Mouse (Mus musculus) thymus, adult 2 months (tissue): ENCODE data around the gene Gad2. TPM values are rescaled to one million over a fixed set of nuclear protein-coding genes. Genes with fewer than 3 reads are reported as not detected.
A peak's percentile ranks its signal among the peaks of the same experiment; 100 is the strongest.

ENCODE experiments used
- DNase-seq: peaks from one replicate; pipeline ENCODE4 v3.0.0; 2021
- H3K27ac ChIP-seq: fragments of 200-500 bp; 2 replicates; pipeline ENCODE4 v1.5.1; 2012; ENCODE audit warnings: low read length, control low read depth; ENCODE audit not compliant: control insufficient read depth, insufficient read depth
- H3K27me3 ChIP-seq: fragments of 200-500 bp; 2 replicates; pipeline ENCODE4 v1.6.1; 2012; ENCODE audit warnings: mild to moderate bottlenecking, low read length, moderate library complexity, mixed read lengths; ENCODE audit not compliant: control insufficient read depth, insufficient read depth
- H3K36me3 ChIP-seq: fragments of 200-500 bp; 2 replicates; pipeline ENCODE4 v1.6.1; 2012; ENCODE audit warnings: mild to moderate bottlenecking, low read length, moderate library complexity; ENCODE audit not compliant: control insufficient read depth, insufficient read depth
- H3K4me1 ChIP-seq: fragments of 200-500 bp; replicated peaks from 2 replicates; pipeline ENCODE4 v1.6.1; 2012; ENCODE audit warnings: low read length; ENCODE audit not compliant: control insufficient read depth, insufficient read depth
- H3K4me3 ChIP-seq: fragments of 200-500 bp; 2 replicates; pipeline ENCODE4 v1.5.1; 2012; ENCODE audit warnings: mild to moderate bottlenecking, low read length, control low read depth, moderate library complexity; ENCODE audit not compliant: control insufficient read depth, insufficient read depth
- CTCF ChIP-seq: fragments of 200-500 bp; IDR thresholded peaks from 2 replicates; pipeline ENCODE4 v1.5.1; 2012; ENCODE audit warnings: mild to moderate bottlenecking, control low read depth, low read length, moderate library complexity, borderline replicate concordance; ENCODE audit not compliant: control insufficient read depth, poor library complexity, insufficient read depth; ENCODE audit errors: extremely low read depth
- POLR2A ChIP-seq: fragments of 200-500 bp; IDR thresholded peaks from 2 replicates; pipeline ENCODE4 v1.6.1; 2012; ENCODE audit warnings: mild to moderate bottlenecking, low read length, control low read depth, moderate library complexity; ENCODE audit not compliant: control insufficient read depth, poor library complexity, insufficient read depth; ENCODE audit errors: extremely low read depth
- WGBS: fragments of 180-500 bp; shearing (Covaris S2); methylation state at CpG from one replicate; pipeline ENCODE4 v1.1.7; 2018; 5-methylcytosine and 5-hydroxymethylcytosine counted together
- polyA plus RNA-seq: library from polyadenylated mRNA; depleted of rRNA; stranded (reverse); fragments of >200 nt; gene quantifications from 2 replicates; pipeline ENCODE4 v1.2.3, GENCODE M21; 2012

Gad2 gene
- polyA plus RNA-seq, 1 experiment, result not detected

DNA sequence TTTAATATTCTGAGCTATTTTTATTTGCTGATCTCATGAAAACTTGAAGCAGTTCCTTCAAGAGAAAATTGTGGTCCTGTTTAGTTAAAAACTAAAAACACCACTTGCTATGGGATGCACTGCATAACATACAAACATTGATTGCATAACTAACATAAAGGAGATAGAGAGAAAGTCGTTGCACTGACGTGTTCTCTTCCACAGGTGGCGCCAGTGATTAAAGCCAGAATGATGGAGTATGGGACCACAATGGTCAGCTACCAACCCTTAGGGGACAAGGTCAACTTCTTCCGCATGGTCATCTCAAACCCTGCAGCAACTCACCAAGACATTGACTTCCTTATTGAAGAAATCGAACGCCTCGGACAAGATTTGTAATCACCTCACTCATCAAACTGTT, 68.0 kb downstream of the Gad2 start:
- H3K4me3 ChIP-seq, result no peak overlapping the region
- no peaks in the 10 kb centered on the region for H3K4me1 ChIP-seq
- DNase-seq, result peak; percentile 25
- TF ChIP-seq POLR2A, result no peak
- no peak for TF ChIP-seq CTCF
- H3K36me3 ChIP-seq, result no peaks in the 10 kb centered on the region
- WGBS, result 82% methylated on average over 7 of the region's 7 CpGs
- H3K27me3 ChIP-seq, result no peaks in the 10 kb centered on the region
- no peak overlapping the region for H3K27ac ChIP-seq

DNA sequence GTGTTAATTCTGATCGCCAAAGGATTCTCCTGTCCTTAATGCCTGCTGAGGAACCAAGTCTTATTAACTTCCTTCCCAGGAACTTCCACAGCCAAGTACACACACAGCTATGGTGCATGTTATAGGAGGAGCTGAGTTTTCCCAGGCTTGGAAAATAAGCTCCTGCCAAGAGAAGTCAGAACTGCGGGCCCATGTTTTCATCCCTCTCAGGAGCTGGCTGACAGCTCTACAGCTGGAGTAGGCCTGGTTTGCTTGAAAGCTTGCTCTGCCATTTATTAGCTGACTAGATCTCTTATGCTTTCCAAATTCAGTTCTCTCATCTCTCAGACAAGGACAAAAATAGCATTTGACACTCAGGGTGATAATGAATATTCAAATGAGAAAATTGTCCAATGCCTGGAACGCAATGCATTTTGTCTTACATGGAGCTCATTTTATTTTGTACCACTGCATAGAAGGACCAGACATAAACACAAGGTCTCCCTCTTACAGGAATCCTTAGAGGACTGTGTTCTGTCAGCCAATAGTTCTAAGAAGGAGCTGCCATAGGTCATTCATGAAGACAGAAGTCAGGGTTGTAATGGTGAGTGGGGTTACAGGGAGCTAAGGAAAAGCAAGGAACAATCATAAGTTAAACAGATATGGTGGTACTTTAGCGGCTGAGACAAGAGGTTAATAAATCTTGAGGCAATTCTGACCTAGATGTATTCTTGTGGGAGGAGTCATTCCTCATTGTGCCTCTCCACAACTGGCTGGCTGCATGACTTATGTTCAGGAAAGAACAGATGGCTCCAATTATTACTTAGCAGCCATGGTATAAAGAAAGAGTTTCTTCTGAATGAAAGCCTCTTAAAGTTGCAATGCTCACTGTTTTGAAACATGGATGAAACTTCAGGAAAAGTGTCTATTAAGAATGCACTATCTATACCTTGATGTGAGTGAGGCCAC, 83.0 kb downstream of the Gad2 start:
- no peak overlapping the region for H3K4me3 ChIP-seq
- no peaks in the 10 kb centered on the region for H3K27me3 ChIP-seq
- peaks cover 2% of the 10 kb centered on the region; the same call in 1 of the 2 replicates for H3K4me1 ChIP-seq
- 81% methylated on average over 4 of the region's 4 CpGs for WGBS
- H3K27ac ChIP-seq, result no peak overlapping the region
- H3K36me3 ChIP-seq, result no peaks in the 10 kb centered on the region
- no peak for TF ChIP-seq POLR2A
- TF ChIP-seq CTCF, result no peak
- no peak for DNase-seq

DNA sequence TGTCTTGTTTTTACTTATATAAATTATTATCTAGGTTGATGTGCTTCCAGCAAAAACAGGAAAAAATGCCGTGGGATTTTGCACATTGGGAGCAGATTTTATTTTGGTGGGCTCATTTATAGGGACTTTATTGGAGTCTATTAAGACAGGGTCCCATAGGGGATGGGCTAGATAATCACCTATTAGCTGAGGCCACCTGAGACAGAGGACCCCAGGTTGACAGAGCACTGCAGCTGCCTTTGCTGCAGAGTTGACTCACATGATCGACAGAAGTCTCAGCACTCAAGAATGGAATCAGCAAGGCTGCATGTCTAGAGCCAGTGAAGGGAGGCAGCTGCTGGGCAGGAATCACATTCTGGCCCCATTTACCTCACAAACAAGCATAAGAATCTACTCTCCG, 84.2 kb downstream of the Gad2 start:
- DNase-seq, result no peak
- WGBS, result 86% methylated on average over 3 of the region's 3 CpGs
- Histone ChIP-seq H3K27me3 (no peaks in the 10 kb centered on the region), H3K27ac (no peak overlapping the region), H3K36me3 (no peaks in the 10 kb centered on the region), H3K4me3 (no peak overlapping the region), H3K4me1 (peaks cover 2% of the 10 kb centered on the region; the same call in 1 of the 2 replicates)
- TF ChIP-seq POLR2A, result no peak
- no peak for TF ChIP-seq CTCF

DNA sequence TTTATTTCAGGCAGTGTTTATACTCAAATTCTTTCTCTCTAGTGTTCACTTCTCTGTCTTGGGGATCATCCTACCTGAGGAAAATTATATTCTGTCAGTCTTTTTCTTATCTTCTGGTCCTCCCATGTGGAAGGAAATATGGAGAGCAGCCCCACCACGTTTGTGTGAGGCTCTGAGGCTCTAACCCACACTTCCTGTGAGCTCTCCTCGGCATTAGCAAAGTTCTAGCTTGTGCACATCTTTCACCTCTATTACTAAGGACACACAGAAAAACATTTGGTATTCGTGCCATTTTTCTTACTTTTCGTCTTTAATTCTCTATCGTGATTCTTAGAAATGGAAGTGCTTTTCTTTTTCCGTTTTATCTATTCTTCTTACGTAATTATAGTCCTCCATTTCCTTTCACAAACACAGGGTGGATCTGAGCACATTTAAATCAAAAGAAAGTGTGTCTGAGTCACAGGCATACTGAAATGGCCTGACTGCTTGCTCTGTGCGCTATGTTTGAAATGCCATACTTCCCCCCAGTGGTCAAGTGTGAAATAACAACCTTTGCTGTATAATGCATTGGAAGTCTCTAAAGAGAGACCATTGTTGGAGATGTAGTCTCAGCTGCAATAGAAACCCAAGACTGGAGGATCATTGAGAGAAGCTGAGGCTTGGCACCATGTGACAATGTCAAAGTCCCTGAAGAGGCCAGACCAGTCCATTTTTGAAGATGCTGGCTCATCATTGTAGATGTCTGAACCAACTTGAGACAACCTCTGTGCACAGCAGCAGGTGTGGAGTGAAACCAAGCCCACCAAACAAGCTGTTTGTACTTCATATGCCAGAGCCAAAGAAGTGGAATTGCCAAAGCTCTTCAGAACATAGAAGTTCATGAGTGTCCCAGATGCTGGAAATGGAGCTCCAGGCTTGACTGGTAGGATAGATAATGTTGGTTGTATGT, 99.8 kb downstream of the Gad2 start:
- Histone ChIP-seq H3K4me1 (0 out of 2 replicates have a peak, but pooled peaks cover 2% of the 10 kb centered on the region), H3K27me3 (no peaks in the 10 kb centered on the region), H3K36me3 (no peaks in the 10 kb centered on the region), H3K4me3 (no peak overlapping the region), H3K27ac (peak overlapping the region; percentile 37; the same call in 1 of the 2 replicates)
- peak; percentile 85 for DNase-seq
- TF ChIP-seq POLR2A (no peak), CTCF (no peak)
- 13% methylated on average over 8 of the region's 8 CpGs for WGBS

DNA sequence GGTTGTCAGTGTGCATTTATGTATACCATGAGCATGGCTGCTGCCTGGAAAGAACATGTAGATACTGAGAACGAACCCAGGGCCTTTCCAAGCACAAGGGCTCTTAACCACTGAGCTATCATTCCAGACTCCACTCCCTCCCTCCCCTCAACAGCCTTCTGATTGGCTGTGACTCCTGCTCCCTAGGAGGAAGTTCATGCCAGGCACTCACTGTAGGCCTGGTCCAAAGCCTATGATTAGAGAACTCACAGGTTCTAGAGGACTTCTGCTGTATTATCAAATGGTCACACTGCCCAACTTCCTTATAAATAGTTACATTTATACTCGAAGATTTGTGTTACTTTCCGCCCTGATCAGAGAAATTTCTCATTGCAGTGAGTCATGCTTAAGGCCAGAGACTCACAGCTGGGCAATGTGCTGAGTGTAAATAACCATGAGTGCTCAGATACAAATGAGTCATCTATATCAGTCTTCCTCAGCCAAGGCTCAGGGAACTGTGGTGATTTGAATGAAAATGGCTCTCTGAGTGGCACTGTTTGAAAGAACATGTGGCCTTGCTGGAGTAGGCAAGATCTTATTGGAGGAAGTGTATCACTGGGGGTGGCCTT, 102.0 kb downstream of the Gad2 start:
- 83% methylated on average over 3 of the region's 3 CpGs for WGBS
- TF ChIP-seq POLR2A (no peak), CTCF (no peak)

More for the DNA sequence above, 102.0 kb downstream of the Gad2 start:
- Histone ChIP-seq H3K4me1 (0 out of 2 replicates have a peak, but pooled peaks cover 2% of the 10 kb centered on the region), H3K36me3 (no peaks in the 10 kb centered on the region), H3K27ac (no peak overlapping the region), H3K4me3 (no peak overlapping the region), H3K27me3 (no peaks in the 10 kb centered on the region)
- DNase-seq, result no peak
